Mouse (Mus musculus): Measurements from ENCODE around the gene Sfswap.
"Not testable (repeated sequence)": the region's sequence is repeated elsewhere in the genome, so short reads cannot be mapped to it uniquely, and the experiment has no call there.

GRCm38 (mm10) chr5:129463648-129464047, 37.4 kb upstream of the Sfswap start:
- TF ChIP-seq HCFC1 (IDR thresholded peaks at IDR 0.05; ENCODE audit: borderline replicate concordance, insufficient read depth, low read length); ZC3H11A (IDR thresholded peaks at IDR 0.05; ENCODE audit: borderline replicate concordance, low read depth, low read length); MAFK (IDR thresholded peaks at IDR 0.05; ENCODE audit: insufficient read depth, low read depth, low read length); CHD2 (IDR thresholded peaks at IDR 0.05; ENCODE audit: low read depth, low read length); ZNF384 (IDR thresholded peaks at IDR 0.05; ENCODE audit: low read depth, low read length): not testable (repeated sequence)
